ENCODE assay signal across 15 mouse cellular contexts in the genomic region with DNA sequence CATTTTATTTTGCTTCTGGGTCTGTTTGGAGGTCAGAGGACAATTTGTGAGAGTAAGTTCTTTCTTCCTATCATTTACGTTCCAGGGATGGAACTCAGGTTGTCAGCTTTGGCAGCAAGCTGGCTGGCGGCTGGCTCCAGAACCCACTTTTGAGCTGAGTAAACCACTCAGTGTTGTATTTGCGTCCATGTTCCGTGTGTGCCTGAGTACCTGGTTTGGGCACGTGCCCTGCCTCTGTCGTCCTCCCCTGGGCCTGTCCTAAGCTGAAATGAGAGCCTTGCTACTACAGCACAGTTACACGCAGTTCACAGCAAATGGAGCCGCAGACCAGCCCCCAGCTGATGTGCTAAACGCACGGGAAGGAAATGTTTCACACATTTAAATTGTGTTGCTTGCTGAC.
"Had no signal": no experiment of that assay in that cellular context is flagged by ENCODE, and none has a peak within 500 bp of the region (broad histone marks: within the 10 kb centered on the region; RNA-seq: fewer than 3 reads in every experiment).

No protein-coding gene starts in this region.

- H3K9ac ChIP-seq: intestine, embryonic 15.5 days; kidney, embryonic 15.5 days; liver, embryonic 13.5 days; liver, postnatal 0 days; midbrain, embryonic 12.5 days; neural tube, embryonic 13.5 days; stomach, embryonic 15.5 days had no signal

- DNase-seq: kidney, adult 2 months; kidney, postnatal 14 days; liver; liver, embryonic 13.5 days; liver, postnatal 0 days; retina, postnatal 1 day; thymus, adult 2 months; thymus, postnatal 25 days had no signal

- H3K27me3 ChIP-seq: intestine, embryonic 15.5 days; kidney, embryonic 15.5 days; liver, embryonic 13.5 days; midbrain, embryonic 12.5 days; neural tube, embryonic 13.5 days; stomach, embryonic 15.5 days had no signal

- H3K4me3 ChIP-seq: intestine, embryonic 15.5 days; kidney, embryonic 15.5 days; left cerebral cortex, adult 2 months; liver, embryonic 13.5 days; midbrain, embryonic 12.5 days; neural tube, embryonic 13.5 days; stomach, embryonic 15.5 days had no signal

- H3K4me2 ChIP-seq: intestine, embryonic 15.5 days; kidney, embryonic 15.5 days; liver, embryonic 13.5 days; midbrain, embryonic 12.5 days; neural tube, embryonic 13.5 days; stomach, embryonic 15.5 days had no signal

- H3K9me3 ChIP-seq: intestine, embryonic 15.5 days; kidney, embryonic 15.5 days; liver, embryonic 13.5 days; midbrain, embryonic 12.5 days; neural tube, embryonic 13.5 days; stomach, embryonic 15.5 days had no signal

- ATAC-seq: intestine, embryonic 15.5 days; liver, postnatal 0 days; midbrain, embryonic 16.5 days had no signal

- H3K4me1 ChIP-seq: intestine, embryonic 15.5 days; stomach, embryonic 15.5 days had no signal

- H3K27ac ChIP-seq: intestine, embryonic 15.5 days; kidney, embryonic 15.5 days; left cerebral cortex, adult 2 months; liver, embryonic 13.5 days; midbrain, embryonic 12.5 days; neural tube, embryonic 13.5 days; stomach, embryonic 15.5 days had no signal
